Mouse (Mus musculus) forebrain, embryonic 16.5 days (tissue): ENCODE results near the gene Slc4a10. TPM values are rescaled to one million over a fixed set of nuclear protein-coding genes. Genes with fewer than 3 reads are reported as not detected.
A peak's percentile ranks its signal among the peaks of the same experiment; 100 is the strongest.

ENCODE experiments used
- ATAC-seq: fragments of 200-750 bp; cut with Nextera tagmentation; 2 replicates; pipeline ENCODE4 v1.8.0; 2017; ENCODE audit warnings: mild to moderate bottlenecking, moderate library complexity
- H3K27ac ChIP-seq: fragments of 300-500 bp; sonication (generic); 2 replicates; pipeline ENCODE4 v1.5.1; 2014; ENCODE audit warnings: low read length, control low read depth
- H3K27me3 ChIP-seq: fragments of 300-500 bp; sonication (generic); replicated peaks from 2 replicates; pipeline ENCODE4 v1.6.1; 2014; ENCODE audit warnings: low read length; ENCODE audit not compliant: control insufficient read depth, insufficient read depth
- H3K36me3 ChIP-seq: fragments of 300-500 bp; sonication (generic); 2 replicates; pipeline ENCODE4 v1.6.1; 2014; ENCODE audit not compliant: control insufficient read depth, insufficient read depth
- H3K4me1 ChIP-seq: fragments of 300-500 bp; sonication (generic); replicated peaks from 2 replicates; pipeline ENCODE4 v1.6.1; 2014; ENCODE audit warnings: low read length; ENCODE audit not compliant: control insufficient read depth, insufficient read depth
- H3K4me2 ChIP-seq: fragments of 300-500 bp; sonication (generic); 2 replicates; pipeline ENCODE4 v1.6.1; 2014; ENCODE audit warnings: mild to moderate bottlenecking, low read length, control low read depth
- H3K4me3 ChIP-seq: fragments of 300-500 bp; sonication (generic); replicated peaks from 2 replicates; pipeline ENCODE4 v1.5.1; 2014; ENCODE audit warnings: mild to moderate bottlenecking, low read length, control low read depth
- H3K9ac ChIP-seq: fragments of 300-500 bp; sonication (generic); replicated peaks from 2 replicates; pipeline ENCODE4 v1.6.1; 2014; ENCODE audit warnings: low read depth, low read length, control low read depth
- H3K9me3 ChIP-seq: fragments of 300-500 bp; sonication (generic); 2 replicates; pipeline ENCODE4 v1.6.1; 2016; ENCODE audit warnings: low read length; ENCODE audit not compliant: control insufficient read depth
- WGBS: fragments of 180-500 bp; shearing (Covaris S2); extraction: QIAGEN DNeasy Blood & Tissue Kit; methylation state at CpG from one replicate; pipeline ENCODE4 v1.1.7; 2014; 5-methylcytosine and 5-hydroxymethylcytosine counted together
- polyA plus RNA-seq: library from polyadenylated mRNA; unstranded; fragments of >200 nt; fragmentation: Nextera tagmentation; extraction: Ambion mirVana; gene quantifications from 2 replicates; pipeline ENCODE4 v1.2.1, GENCODE M21; 2015

The Slc4a10 gene
- polyA plus RNA-seq, 1 experiment from 2014 or later: 13.8 TPM

GRCm38 (mm10) chr2:62227563-62227962 is 181.3 kb downstream of the Slc4a10 start:
- no peaks in the 10 kb centered on the region for H3K27me3 ChIP-seq
- H3K4me2 ChIP-seq: no peak overlapping the region
- H3K27ac ChIP-seq: no peak overlapping the region
- no peaks in the 10 kb centered on the region for H3K36me3 ChIP-seq
- H3K9me3 ChIP-seq: no peaks in the 10 kb centered on the region
- ATAC-seq: no peak
- no peak overlapping the region for H3K9ac ChIP-seq
- H3K4me3 ChIP-seq: no peak overlapping the region
- H3K4me1 ChIP-seq: 0 out of 2 replicates have a peak, but pooled peaks cover 2% of the 10 kb centered on the region

- Histone ChIP-seq H3K4me1 (0 out of 2 replicates have a peak, but pooled peaks cover 2% of the 10 kb centered on the region), H3K9ac (no peak overlapping the region), H3K36me3 (no peaks in the 10 kb centered on the region), H3K4me2 (no peak overlapping the region), H3K27ac (no peak overlapping the region), H3K9me3 (no peaks in the 10 kb centered on the region), H3K27me3 (no peaks in the 10 kb centered on the region), H3K4me3 (no peak overlapping the region)
- ATAC-seq: peak; percentile 33; the same call in 1 of the 2 replicates
- WGBS: 39% methylated on average over 2 of the region's 2 CpGs
These were observed 185.0 kb downstream of the Slc4a10 start for GRCm38 (mm10) chr2:62231271-62231670.

GRCm38 (mm10) chr2:62244167-62244566 is 197.9 kb downstream of the Slc4a10 start:
- Histone ChIP-seq H3K9ac (no peak overlapping the region), H3K9me3 (no peaks in the 10 kb centered on the region), H3K4me3 (no peak overlapping the region), H3K27me3 (no peaks in the 10 kb centered on the region), H3K27ac (no peak overlapping the region), H3K4me2 (no peak overlapping the region), H3K4me1 (no peaks in the 10 kb centered on the region), H3K36me3 (no peaks in the 10 kb centered on the region)
- ATAC-seq: no peak
- WGBS: 14% methylated on average over 4 of the region's 4 CpGs

GRCm38 (mm10) chr2:62268467-62268866 is 222.2 kb downstream of the Slc4a10 start:
- H3K27me3 ChIP-seq: no peaks in the 10 kb centered on the region
- H3K9me3 ChIP-seq: no peaks in the 10 kb centered on the region
- ATAC-seq: no peak
- H3K4me3 ChIP-seq: no peak overlapping the region
- no peak overlapping the region for H3K27ac ChIP-seq
- no peaks in the 10 kb centered on the region for H3K36me3 ChIP-seq
- WGBS: 95% methylated on average over 9 of the region's 9 CpGs
- no peaks in the 10 kb centered on the region for H3K4me1 ChIP-seq
- no peak overlapping the region for H3K9ac ChIP-seq
- H3K4me2 ChIP-seq: no peak overlapping the region

- Histone ChIP-seq H3K4me1 (no peaks in the 10 kb centered on the region), H3K27me3 (no peaks in the 10 kb centered on the region), H3K9ac (no peak overlapping the region), H3K4me2 (no peak overlapping the region), H3K4me3 (no peak overlapping the region), H3K9me3 (no peaks in the 10 kb centered on the region), H3K36me3 (no peaks in the 10 kb centered on the region), H3K27ac (no peak overlapping the region)
- no peak for ATAC-seq
- WGBS: 72% methylated on average over 4 of the region's 4 CpGs
These were observed 225.6 kb downstream of the Slc4a10 start for GRCm38 (mm10) chr2:62271840-62272239.

- Histone ChIP-seq H3K27me3 (no peaks in the 10 kb centered on the region), H3K9ac (no peak overlapping the region), H3K27ac (no peak overlapping the region), H3K36me3 (no peaks in the 10 kb centered on the region), H3K4me2 (no peak overlapping the region), H3K9me3 (no peaks in the 10 kb centered on the region), H3K4me1 (no peaks in the 10 kb centered on the region), H3K4me3 (no peak overlapping the region)
- no peak for ATAC-seq
- 97% methylated on average over 3 of the region's 3 CpGs for WGBS
These were observed 232.5 kb downstream of the Slc4a10 start for GRCm38 (mm10) chr2:62278779-62279178.

GRCm38 (mm10) chr2:62279777-62280176 is 233.5 kb downstream of the Slc4a10 start:
- Histone ChIP-seq H3K4me1 (no peaks in the 10 kb centered on the region), H3K4me2 (no peak overlapping the region), H3K27ac (no peak overlapping the region), H3K9me3 (no peaks in the 10 kb centered on the region), H3K36me3 (no peaks in the 10 kb centered on the region), H3K27me3 (no peaks in the 10 kb centered on the region), H3K9ac (no peak overlapping the region), H3K4me3 (no peak overlapping the region)
- no peak for ATAC-seq
- 94% methylated on average over 7 of the region's 7 CpGs for WGBS

GRCm38 (mm10) chr2:62285026-62285425 is 238.8 kb downstream of the Slc4a10 start:
- H3K9me3 ChIP-seq: no peaks in the 10 kb centered on the region
- ATAC-seq: no peak
- H3K27me3 ChIP-seq: no peaks in the 10 kb centered on the region
- H3K27ac ChIP-seq: no peak overlapping the region
- WGBS: 82% methylated on average over 2 of the region's 2 CpGs
- H3K9ac ChIP-seq: no peak overlapping the region
- no peak overlapping the region for H3K4me2 ChIP-seq
- no peaks in the 10 kb centered on the region for H3K36me3 ChIP-seq
- H3K4me3 ChIP-seq: no peak overlapping the region
- no peaks in the 10 kb centered on the region for H3K4me1 ChIP-seq

- ATAC-seq: no peak
- Histone ChIP-seq H3K27me3 (no peaks in the 10 kb centered on the region), H3K36me3 (no peaks in the 10 kb centered on the region), H3K4me2 (no peak overlapping the region), H3K9me3 (no peaks in the 10 kb centered on the region), H3K4me3 (no peak overlapping the region), H3K4me1 (no peaks in the 10 kb centered on the region), H3K9ac (no peak overlapping the region), H3K27ac (no peak overlapping the region)
- WGBS: 0% methylated on average over 2 of the region's 2 CpGs
These were observed 239.6 kb downstream of the Slc4a10 start for GRCm38 (mm10) chr2:62285847-62286246.

GRCm38 (mm10) chr2:62287532-62287931 is 241.3 kb downstream of the Slc4a10 start:
- Histone ChIP-seq H3K9ac (no peak overlapping the region), H3K36me3 (no peaks in the 10 kb centered on the region), H3K4me3 (no peak overlapping the region), H3K9me3 (no peaks in the 10 kb centered on the region), H3K4me1 (no peaks in the 10 kb centered on the region), H3K27me3 (no peaks in the 10 kb centered on the region), H3K4me2 (no peak overlapping the region), H3K27ac (no peak overlapping the region)
- no peak for ATAC-seq
- 78% methylated on average over 4 of the region's 4 CpGs for WGBS
